Mouse (Mus musculus): ENCODE data around the gene Diras1. TPM values are rescaled to one million over a fixed set of nuclear protein-coding genes. Genes with fewer than 3 reads are reported as not detected.
A peak's percentile ranks its signal among the peaks of the same experiment; 100 is the strongest.
"Not testable (repeated sequence)": the region's sequence is repeated elsewhere in the genome, so short reads cannot be mapped to it uniquely, and the experiment has no call there.

Diras1 gene
- polyA plus RNA-seq, 1 experiment from 2014 or later = 0.33 TPM

- in situ Hi-C loops (cut with MboI; ENCODE audit: low pct_unique_long_range_greater_than_20kb) = loop anchor here (5.0 kb wide), 2 partner anchors 64 to 244 kb away; no protein-coding TSS in a partner anchor
Measured at GRCm38 (mm10) chr10:80991007-80991406, 34.5 kb downstream of the Diras1 start.

GRCm38 (mm10) chr10:80990406-80990805 lies 35.1 kb downstream of the Diras1 start:
- DNase-seq (ENCODE audit: low read depth, low spot score) = no peak
- in situ Hi-C loops (cut with MboI; ENCODE audit: low pct_unique_long_range_greater_than_20kb) = loop anchor here (5.0 kb wide), 2 partner anchors 63 to 243 kb away; no protein-coding TSS in a partner anchor
- H3K27me3 ChIP-seq = no peaks in the 10 kb centered on the region
- POLR2A ChIA-PET = interaction anchor here (0.8 to 1.9 kb wide), 2 partner anchors 60 to 63 kb away, joined by 4 to 5 read pairs; partner anchors contain the start of gene Gadd45b
- ATAC-seq = no peak
- CTCF ChIA-PET = interaction anchor here (0.9 to 10.2 kb wide), 15 partner anchors 10 to 110 kb away, joined by 3 to 130 read pairs (median 4); partner anchors contain the start of genes Gadd45b and Lmnb2
- no peak for TF ChIP-seq CTCF (IDR thresholded peaks at IDR 0.05)

More at GRCm38 (mm10) chr10:80991007-80991406, 34.5 kb downstream of the Diras1 start:
- ChIA-PET POLR2A (interaction anchor here (0.8 to 1.9 kb wide), 2 partner anchors 61 to 64 kb away, joined by 4 to 5 read pairs; partner anchors contain the start of gene Gadd45b), CTCF (interaction anchor here (0.9 to 10.2 kb wide), 14 partner anchors 9 to 111 kb away, joined by 3 to 130 read pairs (median 4); partner anchors contain the start of genes Gadd45b and Lmnb2)
- TF ChIP-seq CTCF (IDR thresholded peaks at IDR 0.05) = no peak
- H3K27me3 ChIP-seq = no peaks in the 10 kb centered on the region
- ATAC-seq (no peak), DNase-seq (ENCODE audit: low read depth, low spot score) (no peak)

- not testable (repeated sequence) for DNase-seq (ENCODE audit: low read depth, low spot score); ATAC-seq; H3K27me3 ChIP-seq
- POLR2A ChIA-PET = interaction anchor here (1.9 kb wide), 1 partner anchor 60 kb away, joined by 5 read pairs; the partner anchor contains the start of gene Gadd45b
- in situ Hi-C loops (cut with MboI; ENCODE audit: low pct_unique_long_range_greater_than_20kb) = loop anchor here (5.0 kb wide), 2 partner anchors 63 to 243 kb away; no protein-coding TSS in a partner anchor
- CTCF ChIA-PET = interaction anchor here (1.1 to 10.2 kb wide), 4 partner anchors 29 to 110 kb away, joined by 3 to 130 read pairs (median 14); partner anchors contain the start of gene Gadd45b
Measured at GRCm38 (mm10) chr10:80989854-80990253, 35.6 kb downstream of the Diras1 start.

- DNase-seq (ENCODE audit: low read depth, low spot score) (no peak), ATAC-seq (no peak)
- no peak for TF ChIP-seq CTCF (IDR thresholded peaks at IDR 0.05)
- POLR2A ChIA-PET = no interaction called here
- H3K27me3 ChIP-seq = no peaks in the 10 kb centered on the region
- in situ Hi-C loops (cut with MboI; ENCODE audit: low pct_unique_long_range_greater_than_20kb) = no loop called here
- CTCF ChIA-PET = interaction anchor here (1.1 to 10.2 kb wide), 3 partner anchors 28 to 61 kb away, joined by 3 to 130 read pairs (median 4); partner anchors contain the start of gene Gadd45b
Measured at GRCm38 (mm10) chr10:80989446-80989845, 36.0 kb downstream of the Diras1 start.

DNA sequence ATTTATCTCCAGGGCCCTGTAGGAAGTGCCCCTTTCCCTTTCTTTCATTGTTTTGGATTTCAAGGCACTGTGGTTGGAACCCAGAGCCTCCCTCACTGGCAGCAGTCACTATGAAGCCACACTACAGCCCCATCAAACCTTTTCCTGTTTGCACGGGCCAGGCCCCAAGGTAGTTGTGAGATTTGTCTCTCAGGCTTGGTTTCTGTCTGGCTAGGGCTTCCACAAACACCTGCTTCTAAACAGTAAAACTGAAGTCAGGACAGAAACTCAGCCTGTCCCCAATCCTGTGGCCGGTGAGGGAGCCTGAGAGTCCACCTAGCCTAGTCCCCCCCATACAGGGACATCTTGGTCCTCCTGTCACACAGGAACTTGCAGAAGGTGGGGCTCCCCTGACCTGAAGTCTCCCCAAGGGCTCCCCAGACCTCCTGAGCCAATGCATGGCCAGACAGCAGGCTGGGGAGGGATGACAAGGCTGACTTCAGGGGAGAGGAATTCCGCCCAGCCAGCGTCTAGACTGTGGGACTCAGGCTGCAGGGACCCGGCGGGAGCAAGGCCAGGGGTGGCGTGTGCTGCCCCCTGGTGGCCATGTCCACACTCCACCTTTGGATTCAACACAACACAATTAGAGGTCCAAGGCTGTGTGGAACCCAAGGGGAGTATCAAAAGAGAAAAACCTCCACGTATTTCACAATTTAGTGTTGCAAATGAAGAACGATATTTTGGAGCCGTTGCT lies 37.6 kb downstream of the Diras1 start:
- ChIA-PET CTCF (interaction anchor here (2.9 to 10.2 kb wide), 2 partner anchors 33 to 60 kb away, joined by 10 to 130 read pairs; partner anchors contain the start of gene Gadd45b), POLR2A (no interaction called here)
- H3K27me3 ChIP-seq = no peaks in the 10 kb centered on the region
- no peak for TF ChIP-seq CTCF (IDR thresholded peaks at IDR 0.05)
- ATAC-seq (peak; percentile 51), DNase-seq (ENCODE audit: low read depth, low spot score) (no peak)
- in situ Hi-C loops (cut with MboI; ENCODE audit: low pct_unique_long_range_greater_than_20kb) = no loop called here

- no peak for TF ChIP-seq CTCF (IDR thresholded peaks at IDR 0.05)
Measured at GRCm38 (mm10) chr10:80986754-80987153, 38.7 kb downstream of the Diras1 start.

DNA sequence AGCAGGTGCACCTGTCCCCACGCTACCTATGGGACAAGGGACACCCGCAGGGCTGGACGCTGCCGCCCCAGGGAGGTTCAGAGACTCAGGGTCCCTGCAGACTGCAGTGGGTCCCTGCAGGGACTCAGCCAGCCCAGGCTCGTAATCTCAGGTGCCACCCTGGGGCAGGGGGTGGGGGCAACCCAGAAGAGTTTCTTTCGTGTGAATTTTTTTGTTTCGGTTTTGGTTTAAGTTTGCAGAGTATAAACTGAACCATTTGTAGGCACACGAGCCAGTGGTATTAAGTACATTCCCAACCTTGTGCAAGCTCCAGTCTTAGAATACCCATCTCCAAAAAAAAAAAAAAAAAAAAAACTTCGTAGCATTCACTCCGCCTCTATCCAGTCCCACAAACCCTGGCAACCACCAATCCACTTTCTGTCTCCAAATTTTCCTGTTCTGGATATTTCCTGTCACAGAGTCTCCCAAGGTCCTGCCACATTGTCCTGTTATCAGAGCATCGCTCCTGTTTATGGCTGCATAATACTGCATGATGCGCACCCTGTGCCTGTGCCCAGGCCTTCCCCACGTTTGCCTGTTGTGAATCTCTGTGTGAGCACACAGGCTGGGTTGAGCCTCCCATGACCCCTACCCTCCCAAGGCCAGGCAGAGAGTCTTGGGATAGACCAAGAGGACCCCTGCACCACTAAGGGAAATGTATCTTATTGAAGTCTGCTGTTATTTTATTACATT lies 39.3 kb downstream of the Diras1 start:
- in situ Hi-C loops (cut with MboI; ENCODE audit: low pct_unique_long_range_greater_than_20kb) = no loop called here
- CTCF ChIA-PET = interaction anchor here (0.9 to 2.9 kb wide), 5 partner anchors 23 to 59 kb away, joined by 3 to 10 read pairs (median 4); partner anchors contain the start of gene Gadd45b
- POLR2A ChIA-PET = no interaction called here
- H3K27me3 ChIP-seq = no peaks in the 10 kb centered on the region
- DNase-seq (ENCODE audit: low read depth, low spot score) (no peak), ATAC-seq (no peak)
- TF ChIP-seq CTCF (IDR thresholded peaks at IDR 0.05) = no peak

More at GRCm38 (mm10) chr10:80986754-80987153, 38.7 kb downstream of the Diras1 start:
- no peaks in the 10 kb centered on the region for H3K27me3 ChIP-seq
- no peak for DNase-seq (ENCODE audit: low read depth, low spot score)
- no peak for ATAC-seq
- POLR2A ChIA-PET = no interaction called here
- in situ Hi-C loops (cut with MboI; ENCODE audit: low pct_unique_long_range_greater_than_20kb) = no loop called here
- CTCF ChIA-PET = interaction anchor here (1.0 to 2.9 kb wide), 4 partner anchors 32 to 59 kb away, joined by 4 to 10 read pairs (median 5); partner anchors contain the start of gene Gadd45b

GRCm38 (mm10) chr10:80985241-80985969 lies 40.1 kb downstream of the Diras1 start:
- TF ChIP-seq CTCF (IDR thresholded peaks at IDR 0.05) = no peak
- CTCF ChIA-PET = interaction anchor here (0.9 to 2.9 kb wide), 3 partner anchors 10 to 31 kb away, joined by 3 to 10 read pairs (median 4); no protein-coding TSS in a partner anchor
- in situ Hi-C loops (cut with MboI; ENCODE audit: low pct_unique_long_range_greater_than_20kb) = no loop called here
- ATAC-seq (no peak), DNase-seq (ENCODE audit: low read depth, low spot score) (no peak)
- no peaks in the 10 kb centered on the region for H3K27me3 ChIP-seq
- POLR2A ChIA-PET = no interaction called here

GRCm38 (mm10) chr10:80984223-80984622 lies 41.2 kb downstream of the Diras1 start:
- DNase-seq (ENCODE audit: low read depth, low spot score) (no peak), ATAC-seq (no peak)
- in situ Hi-C loops (cut with MboI; ENCODE audit: low pct_unique_long_range_greater_than_20kb) = no loop called here
- no peaks in the 10 kb centered on the region for H3K27me3 ChIP-seq
- ChIA-PET CTCF (interaction anchor here (0.8 to 1.7 kb wide), 3 partner anchors 11 to 37 kb away, joined by 3 to 4 read pairs (median 3); no protein-coding TSS in a partner anchor), POLR2A (no interaction called here)
- no peak for TF ChIP-seq CTCF (IDR thresholded peaks at IDR 0.05)

Measured in Patski (cell line).